Mouse (Mus musculus): ENCODE measurements around the gene Olfr901.
"Not testable (repeated sequence)": the region's sequence is repeated elsewhere in the genome, so short reads cannot be mapped to it uniquely, and the experiment has no call there.

Olfr901 gene

GRCm38 (mm10) chr9:38429155-38429554, at the start of gene Olfr901:
Gene Olfr901, plus strand, starts transcription at chr9:38429455.
- DNase-seq (ENCODE audit: low spot score in 2 of 2): no peak

GRCm38 (mm10) chr9:38401398-38401797, 27.9 kb upstream of the Olfr901 start, which contains the start of gene Olfr147:
Gene Olfr147, plus strand, starts transcription at chr9:38401698.
- no peak for DNase-seq (ENCODE audit: low spot score in 2 of 2)

- DNase-seq (ENCODE audit: low spot score in 2 of 2): not testable (repeated sequence)
Observed at GRCm38 (mm10) chr9:38407502-38407901, 21.8 kb upstream of the Olfr901 start.

GRCm38 (mm10) chr9:38413502-38413901, 15.8 kb upstream of the Olfr901 start:
- not testable (repeated sequence) for DNase-seq (ENCODE audit: low spot score in 2 of 2)

GRCm38 (mm10) chr9:38423801-38424200, 5.5 kb upstream of the Olfr901 start:
- no peak for DNase-seq (ENCODE audit: low spot score in 2 of 2)

- no peak for DNase-seq (ENCODE audit: low spot score in 2 of 2)
Observed at GRCm38 (mm10) chr9:38427026-38427425, 2.2 kb upstream of the Olfr901 start.

- no peak for DNase-seq (ENCODE audit: low spot score in 2 of 2)
Observed at GRCm38 (mm10) chr9:38447352-38447751, 18.1 kb downstream of the Olfr901 start, which contains the start of gene Olfr902. Gene Olfr902, plus strand, starts transcription at chr9:38447652.

GRCm38 (mm10) chr9:38462844-38463243, 33.6 kb downstream of the Olfr901 start, which contains the start of gene Olfr904:
Gene Olfr904, plus strand, starts transcription at chr9:38463144.
- DNase-seq (ENCODE audit: low spot score in 2 of 2): no peak

GRCm38 (mm10) chr9:38470807-38471206, 41.6 kb downstream of the Olfr901 start, which contains the start of gene Olfr905:
Gene Olfr905, plus strand, starts transcription at chr9:38471107.
- DNase-seq (ENCODE audit: low spot score in 2 of 2): no peak
